Mouse (Mus musculus): ENCODE data around the gene Capn13. TPM values are rescaled to one million over a fixed set of nuclear protein-coding genes. Genes with fewer than 3 reads are reported as not detected.

Gene Capn13
- polyA plus RNA-seq, 2 experiments, result 0.09 TPM; not detected in 1

DNA sequence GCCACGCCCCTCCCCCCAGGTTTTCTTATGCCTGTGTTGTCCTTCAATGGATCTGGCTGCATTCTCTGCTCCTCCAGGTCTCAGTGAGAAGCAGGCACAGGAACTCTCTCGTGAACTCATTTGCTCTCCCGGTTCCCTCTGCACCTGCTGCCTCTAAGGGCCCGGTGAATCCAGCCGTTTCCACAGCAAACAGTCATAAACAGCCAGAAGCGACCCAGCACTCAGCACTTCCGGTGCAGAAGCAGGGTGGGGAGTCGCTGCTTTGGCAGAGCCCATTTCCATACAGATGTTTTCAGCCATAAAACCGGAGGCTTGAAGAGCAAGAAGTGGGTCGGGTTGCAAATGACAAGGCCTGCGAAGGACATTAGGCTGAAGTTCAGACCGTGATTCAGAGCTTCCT, 142.0 kb downstream of the Capn13 start:
- TF ChIP-seq EP300 (IDR thresholded peaks at IDR 0.05; ENCODE audit: low read depth) (no peak), CTCF (IDR thresholded peaks at IDR 0.05; ENCODE audit: low read depth) (no peak)
- Histone ChIP-seq H3K4me3 (ENCODE audit: insufficient read depth in 1 of 2, low read depth in 2 of 2, low read length in 2 of 2) (no peak overlapping the region), H3K27ac (no peak overlapping the region), H3K4me1 (replicated peaks; ENCODE audit: control insufficient read depth in 2 of 2, insufficient read depth in 2 of 2, low read length in 1 of 2) (no peaks in the 10 kb centered on the region; a peak in 1 of 4 replicates), H3K4me2 (ENCODE audit: low read depth) (no peak overlapping the region), H3K9ac (replicated peaks) (no peak overlapping the region), H3K27me3 (ENCODE audit: control insufficient read depth, insufficient read depth, low read length) (no peaks in the 10 kb centered on the region), H3K9me3 (ENCODE audit: control insufficient read depth, low read length) (no peaks in the 10 kb centered on the region), H3K36me3 (replicated peaks; ENCODE audit: control insufficient read depth, insufficient read depth, low read depth) (no peaks in the 10 kb centered on the region)
- WGBS (ENCODE audit: insufficient replicate concordance), result 26% methylated on average over 12 of the region's 12 CpGs
- ATAC-seq (ENCODE audit: insufficient read depth), result no peak
- DNase-seq (ENCODE audit: low read depth in 3 of 3, low spot score in 3 of 3), result no peak

Measured in liver, embryonic 14.5 days (tissue).